Mouse (Mus musculus) C3H10T1/2 (cell line): ENCODE data around the gene Rps15. TPM values are rescaled to one million over a fixed set of nuclear protein-coding genes. Genes with fewer than 3 reads are reported as not detected.

Experiments used
- polyA plus RNA-seq, 2 experiments: library from polyadenylated mRNA; unstranded; fragments of >200 nt; fragmentation: generic; extraction: Trizol; gene quantifications; one replicate each; pipeline ENCODE4 v1.2.1; 2012; ENCODE audit warnings: missing spikeins in 2 of 2

Rps15 gene
- over 10,000 TPM in 1 of 2 experiments, 1,000 to 10,000 TPM in 1; 7,724 to 18,727 TPM for polyA plus RNA-seq

DNA sequence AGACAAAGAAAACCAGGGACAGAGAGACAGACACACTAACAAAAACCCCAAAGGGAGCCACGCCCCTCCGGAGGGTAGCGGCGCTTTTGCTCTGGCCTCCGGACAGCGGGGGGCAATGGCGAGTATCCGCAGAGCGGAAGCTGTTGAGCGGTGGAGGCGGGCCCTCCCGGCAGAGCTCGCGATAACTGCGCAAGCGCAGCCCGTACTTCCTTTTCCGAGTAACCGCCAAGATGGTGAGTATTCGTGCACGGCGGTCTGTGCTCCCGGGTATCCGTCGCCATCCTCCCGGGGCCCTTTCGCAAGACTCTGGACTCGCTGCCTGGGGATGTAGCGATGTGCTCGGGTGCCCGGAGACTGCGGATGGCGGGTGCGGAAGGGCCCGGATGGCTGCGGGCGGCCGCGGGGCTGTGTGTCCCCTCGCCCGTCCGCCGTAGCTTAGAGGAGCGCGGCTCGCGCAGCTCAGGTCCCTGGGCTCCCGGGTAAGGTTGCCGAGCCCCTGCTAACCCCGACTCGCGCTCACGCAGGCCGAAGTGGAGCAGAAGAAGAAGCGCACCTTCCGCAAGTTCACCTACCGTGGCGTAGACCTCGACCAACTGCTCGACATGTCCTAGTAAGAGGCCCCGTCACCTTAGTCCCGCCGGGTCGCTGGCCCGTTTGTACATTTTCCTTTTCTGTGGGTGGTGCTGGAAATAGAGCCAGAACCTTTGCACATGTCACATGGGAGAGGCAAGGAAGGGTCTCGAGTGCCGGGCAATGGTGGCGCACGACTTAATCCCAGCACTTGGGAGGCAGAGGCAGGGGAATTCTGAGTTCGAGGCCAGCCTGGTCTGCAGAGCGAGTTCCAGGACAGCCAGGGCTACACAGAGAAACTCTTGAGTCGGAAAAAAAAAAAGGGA is at the start of gene Rps15:
Rps15 (plus strand) TSS at position 203 of the 896 bp plus-strand sequence.

DNA sequence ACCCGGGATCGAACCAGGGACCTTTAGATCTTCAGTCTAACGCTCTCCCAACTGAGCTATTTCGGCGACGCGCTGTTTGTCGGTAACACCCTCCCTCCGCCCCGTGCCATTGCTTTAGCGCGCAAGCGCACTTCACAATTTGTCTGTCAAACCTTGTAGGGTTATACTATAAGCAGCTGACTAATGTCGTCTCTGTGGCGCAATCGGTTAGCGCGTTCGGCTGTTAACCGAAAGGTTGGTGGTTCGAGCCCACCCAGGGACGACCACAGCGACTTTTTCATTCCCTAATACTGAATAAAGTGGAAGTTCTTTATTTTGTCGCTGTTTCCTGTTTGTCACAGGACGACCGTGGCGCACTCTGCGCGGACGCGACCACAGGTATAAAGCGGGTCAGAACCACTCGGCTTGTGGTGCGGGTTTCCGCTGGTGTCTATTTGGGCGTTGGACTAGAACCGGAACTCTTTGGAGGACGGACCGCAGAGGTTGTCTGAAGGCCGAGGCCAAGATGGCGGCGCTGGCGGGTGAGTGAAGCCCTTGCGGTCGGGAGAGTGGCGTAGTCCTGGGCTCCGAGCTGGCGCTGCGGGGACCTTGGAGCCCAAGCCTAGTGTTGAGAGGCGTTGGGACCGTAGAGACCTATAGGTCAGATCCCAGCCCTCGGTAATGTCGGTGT is 43.1 kb upstream of the Rps15 start, which contains the start of gene Ndufs7:
Ndufs7 (plus strand) TSS at position 151 of the 670 bp plus-strand sequence.

DNA sequence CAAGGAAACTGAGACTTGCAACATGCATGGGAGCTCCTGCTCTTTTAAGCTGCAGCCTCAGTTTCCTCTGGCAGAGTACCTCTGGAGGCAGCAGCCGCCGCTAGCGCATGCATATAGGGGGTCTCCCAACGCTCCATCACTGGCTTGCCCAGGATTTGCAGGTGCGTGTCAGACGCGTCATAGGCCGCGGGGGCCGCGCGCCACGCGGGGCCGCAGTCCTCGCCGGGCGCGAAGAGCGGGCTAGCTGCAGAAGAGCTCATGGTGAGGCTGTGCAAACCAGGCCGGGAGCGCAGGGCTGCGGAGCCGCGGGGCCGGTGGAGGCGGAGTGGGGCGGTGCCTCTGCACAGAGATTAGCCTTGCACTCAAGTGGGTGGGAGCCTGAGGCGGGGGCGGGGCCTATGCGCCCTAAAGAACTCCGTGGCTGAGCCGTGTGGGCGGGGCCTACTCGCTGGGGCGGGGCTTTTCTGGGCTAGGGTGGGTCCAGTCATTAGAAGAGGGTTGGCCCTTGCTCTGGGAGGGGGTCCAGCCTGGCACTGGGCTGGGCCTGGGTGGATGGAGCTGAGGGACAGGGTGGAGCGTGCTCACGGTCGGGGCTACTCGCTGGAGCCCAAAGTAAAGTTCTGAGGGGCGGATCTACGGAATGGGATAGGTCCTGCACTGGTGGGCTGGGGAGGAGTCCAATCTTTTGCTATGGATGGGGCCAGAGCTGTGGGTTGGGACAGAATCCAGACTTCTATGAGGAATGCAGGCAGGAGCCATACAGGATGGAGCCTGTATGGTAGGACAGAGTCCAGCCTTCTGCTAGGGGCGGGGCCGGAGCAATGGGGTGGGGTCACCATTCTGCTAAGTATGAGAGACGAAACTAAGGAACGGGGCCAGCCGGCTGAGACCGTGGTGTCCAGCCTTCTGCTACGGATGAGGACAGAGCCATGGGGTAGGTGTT is 31.3 kb upstream of the Rps15 start, which contains the start of the genes Gamt and Dazap1:
Gamt (minus strand) TSS at position 371 of the 943 bp plus-strand sequence.
Dazap1 (plus strand) TSS at position 845 of the 943 bp plus-strand sequence.

GRCm38 (mm10) chr10:80295618-80296425 is 3.6 kb downstream of the Rps15 start, which contains the start of gene Apc2:
Gene Apc2 (plus strand): TSS chr10:80295977.

GRCm38 (mm10) chr10:80320340-80320760 is 28.1 kb downstream of the Rps15 start, which contains the start of gene 2310011J03Rik:
Gene 2310011J03Rik (minus strand): TSS chr10:80320537.

DNA sequence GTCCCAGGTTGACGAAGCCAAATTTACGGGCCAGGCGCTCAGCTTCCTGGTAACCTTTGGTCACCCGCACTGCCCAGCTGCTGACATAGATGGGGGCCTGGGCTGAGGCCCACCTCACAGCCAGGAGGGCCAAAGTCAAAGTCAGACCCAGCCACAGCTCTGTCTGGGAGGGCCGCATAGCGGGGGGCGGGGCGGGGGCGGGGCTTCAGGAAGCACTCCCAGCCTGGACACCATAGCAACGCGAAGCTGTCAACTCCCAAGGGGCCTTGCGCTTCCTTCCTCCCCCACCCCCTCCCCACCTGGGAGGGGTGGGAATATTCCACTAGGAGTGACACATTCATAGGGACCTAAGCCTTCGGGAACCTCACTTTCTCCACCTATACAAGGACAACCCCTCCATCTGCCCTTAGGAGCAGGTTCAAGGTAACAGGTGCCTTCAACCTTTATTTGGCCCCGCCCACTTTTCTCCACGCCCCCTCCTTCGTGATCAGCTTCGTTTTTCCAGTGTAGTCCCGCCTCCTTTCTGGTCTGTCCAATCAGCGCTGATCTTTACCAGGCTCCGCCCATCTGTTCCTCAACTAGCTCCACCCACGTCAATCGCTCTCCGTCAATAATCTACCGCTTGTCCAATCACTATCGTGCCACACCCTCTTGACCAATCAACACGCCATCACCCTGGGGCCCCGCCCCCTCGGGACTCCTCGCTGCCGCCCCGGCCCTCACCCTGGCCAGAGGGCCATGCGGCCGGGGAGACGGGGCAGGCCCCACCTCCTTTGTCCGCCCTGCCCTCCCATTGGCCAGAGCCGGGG is 37.2 kb downstream of the Rps15 start, which contains the start of the genes Pcsk4 and Reep6:
Pcsk4 (minus strand) TSS at position 226 of the 809 bp plus-strand sequence.
Reep6 (plus strand) TSS at position 681 of the 809 bp plus-strand sequence.

Other genes with a start within 250 kb of the Rps15 start
- 1,000 to 10,000 TPM; 1,157 to 1,905 TPM for gene Gpx4, start 245.3 kb upstream of the Rps15 start, polyA plus RNA-seq
- 10 to 100 TPM; 15.6 to 42.5 TPM for gene Sbno2, start 186.9 kb upstream of the Rps15 start, polyA plus RNA-seq
- 100 to 1,000 TPM in 1 of 2 experiments, 10 to 100 TPM in 1; 91.0 to 141 TPM for gene Stk11, start 176.7 kb upstream of the Rps15 start, polyA plus RNA-seq
- gene Atp5d, start 153.8 kb upstream of the Rps15 start, polyA plus RNA-seq: 1,000 to 10,000 TPM in 1 of 2 experiments, 100 to 1,000 TPM in 1; 776 to 1,441 TPM
- gene Cbarp, start 151.6 kb upstream of the Rps15 start, polyA plus RNA-seq: 10 to 100 TPM in 1 of 2 experiments, 1 to 10 TPM in 1; 4.8 to 18.5 TPM
- 10 to 100 TPM; 25.4 to 86.5 TPM for gene Midn, start 144.2 kb upstream of the Rps15 start, polyA plus RNA-seq
- gene Cirbp, start 126.5 kb upstream of the Rps15 start, polyA plus RNA-seq: 100 to 1,000 TPM in 1 of 2 experiments, 10 to 100 TPM in 1; 20.0 to 104 TPM
- 10 to 100 TPM; 22.6 to 31.6 TPM for gene 1600002K03Rik, start 119.5 kb upstream of the Rps15 start, polyA plus RNA-seq
- 1 to 10 TPM; 1.7 to 6.3 TPM for gene Efna2, start 113.0 kb upstream of the Rps15 start, polyA plus RNA-seq
- 10 to 100 TPM; 28.9 to 57.4 TPM for gene Mum1, start 66.0 kb upstream of the Rps15 start, polyA plus RNA-seq
- gene Ndufs7, start 43.3 kb upstream of the Rps15 start, polyA plus RNA-seq: 100 to 1,000 TPM; 324 to 363 TPM
- gene Gamt, start 31.4 kb upstream of the Rps15 start, polyA plus RNA-seq: 100 to 1,000 TPM; 114 to 121 TPM
- 100 to 1,000 TPM in 1 of 2 experiments, 10 to 100 TPM in 1; 75.3 to 145 TPM for gene Dazap1, start 31.0 kb upstream of the Rps15 start, polyA plus RNA-seq
- 1 to 10 TPM in 1 of 2 experiments, under 1 TPM in 1; 0.41 to 6.4 TPM for gene Apc2, start 3.5 kb downstream of the Rps15 start, polyA plus RNA-seq
- gene 2310011J03Rik, start 28.1 kb downstream of the Rps15 start, polyA plus RNA-seq: 10 to 100 TPM; 76.4 to 84.3 TPM
- 1 to 10 TPM; 6.8 to 9.2 TPM for gene Pcsk4, start 37.0 kb downstream of the Rps15 start, polyA plus RNA-seq
- 1 to 10 TPM; 1.6 to 4.4 TPM for gene Reep6, start 37.5 kb downstream of the Rps15 start, polyA plus RNA-seq
- gene Adamtsl5, start 56.0 kb downstream of the Rps15 start, polyA plus RNA-seq: 10 to 100 TPM in 1 of 2 experiments, 1 to 10 TPM in 1; 2.5 to 11.0 TPM
- gene Plk5, start 64.0 kb downstream of the Rps15 start, polyA plus RNA-seq: not detected
- gene Mex3d, start 95.2 kb downstream of the Rps15 start, polyA plus RNA-seq: 10 to 100 TPM in 1 of 2 experiments, 1 to 10 TPM in 1; 8.8 to 32.5 TPM
- gene Mbd3, start 107.1 kb downstream of the Rps15 start, polyA plus RNA-seq: 100 to 1,000 TPM; 239 to 395 TPM
- 1,000 to 10,000 TPM; 1,086 to 1,588 TPM for gene Uqcr11, start 114.4 kb downstream of the Rps15 start, polyA plus RNA-seq
- 100 to 1,000 TPM in 1 of 2 experiments, 10 to 100 TPM in 1; 52.4 to 135 TPM for gene Tcf3, start 141.2 kb downstream of the Rps15 start, polyA plus RNA-seq
- under 1 TPM; under 0.01 to 0.01 TPM for gene Onecut3, start 202.4 kb downstream of the Rps15 start, polyA plus RNA-seq
- under 1 TPM; 0.29 to 0.77 TPM for gene Atp8b3, start 246.7 kb downstream of the Rps15 start, polyA plus RNA-seq